Mouse (Mus musculus) bone marrow macrophage, adult 2 months (primary cell): ENCODE measurements around the gene E130116L18Rik.

Experiments
- CTCF ChIP-seq: IDR thresholded peaks from 2 replicates; pipeline ENCODE4 v1.5.1; 2012; ENCODE audit warnings: low read depth, mild to moderate bottlenecking, low read length, moderate library complexity
- POLR2A ChIP-seq: IDR thresholded peaks from 2 replicates; pipeline ENCODE4 v1.6.1; 2012; ENCODE audit warnings: mild to moderate bottlenecking, low read depth, low read length, borderline replicate concordance

- no peak for TF ChIP-seq CTCF
- no peak for TF ChIP-seq POLR2A
These were observed 23.0 kb upstream of the E130116L18Rik start for GRCm38 (mm10) chr5:25245806-25246472.
